Mouse (Mus musculus): ENCODE data around the gene Ccr8. TPM values are rescaled to one million over a fixed set of nuclear protein-coding genes. Genes with fewer than 3 reads are reported as not detected.

Ccr8 gene
- polyA plus RNA-seq, 1 experiment from 2014 or later: not detected

GRCm38 (mm10) chr9:120074516-120074915, 17.4 kb upstream of the Ccr8 start:
- no peak overlapping the region for H3K27ac ChIP-seq
- ATAC-seq (ENCODE audit: low FRiP score, low read depth): no peak
- no peaks in the 10 kb centered on the region for H3K9me3 ChIP-seq
- 89% methylated on average over 7 of the region's 7 CpGs for WGBS
- no peak overlapping the region for H3K9ac ChIP-seq
- no peaks in the 10 kb centered on the region for H3K36me3 ChIP-seq
- H3K27me3 ChIP-seq (replicated peaks): no peaks in the 10 kb centered on the region
- no peak overlapping the region for H3K4me3 ChIP-seq
- H3K4me2 ChIP-seq (replicated peaks): no peak overlapping the region
- no peaks in the 10 kb centered on the region for H3K4me1 ChIP-seq

- H3K9ac ChIP-seq: no peak overlapping the region
- no peak for ATAC-seq (ENCODE audit: low FRiP score, low read depth)
- WGBS: 79% methylated on average over 3 of the region's 3 CpGs
- H3K4me2 ChIP-seq (replicated peaks): no peak overlapping the region
- H3K4me1 ChIP-seq: no peaks in the 10 kb centered on the region
- H3K27ac ChIP-seq: no peak overlapping the region
- H3K9me3 ChIP-seq: no peaks in the 10 kb centered on the region
- H3K27me3 ChIP-seq (replicated peaks): no peaks in the 10 kb centered on the region
- no peaks in the 10 kb centered on the region for H3K36me3 ChIP-seq
- H3K4me3 ChIP-seq: no peak overlapping the region
Measured at GRCm38 (mm10) chr9:120078241-120078640, 13.7 kb upstream of the Ccr8 start.

GRCm38 (mm10) chr9:120079901-120080300, 12.0 kb upstream of the Ccr8 start:
- no peaks in the 10 kb centered on the region for H3K9me3 ChIP-seq
- no peak for ATAC-seq (ENCODE audit: low FRiP score, low read depth)
- 83% methylated on average over 7 of the region's 7 CpGs for WGBS
- no peaks in the 10 kb centered on the region for H3K36me3 ChIP-seq
- no peaks in the 10 kb centered on the region for H3K4me1 ChIP-seq
- H3K9ac ChIP-seq: no peak overlapping the region
- H3K4me3 ChIP-seq: no peak overlapping the region
- no peak overlapping the region for H3K4me2 ChIP-seq (replicated peaks)
- no peaks in the 10 kb centered on the region for H3K27me3 ChIP-seq (replicated peaks)
- no peak overlapping the region for H3K27ac ChIP-seq

GRCm38 (mm10) chr9:120080546-120081108, 11.3 kb upstream of the Ccr8 start:
- H3K4me3 ChIP-seq: no peak overlapping the region
- H3K4me2 ChIP-seq (replicated peaks): no peak overlapping the region
- H3K27ac ChIP-seq: no peak overlapping the region
- H3K27me3 ChIP-seq (replicated peaks): no peaks in the 10 kb centered on the region
- H3K36me3 ChIP-seq: no peaks in the 10 kb centered on the region
- H3K4me1 ChIP-seq: no peaks in the 10 kb centered on the region
- ATAC-seq (ENCODE audit: low FRiP score, low read depth): no peak
- no peak overlapping the region for H3K9ac ChIP-seq
- 78% methylated on average over 8 of the region's 8 CpGs for WGBS
- H3K9me3 ChIP-seq: no peaks in the 10 kb centered on the region

GRCm38 (mm10) chr9:120081247-120081646, 10.7 kb upstream of the Ccr8 start:
- Histone ChIP-seq H3K9ac (no peak overlapping the region), H3K27ac (no peak overlapping the region), H3K4me1 (no peaks in the 10 kb centered on the region), H3K4me3 (no peak overlapping the region), H3K36me3 (no peaks in the 10 kb centered on the region), H3K27me3 (replicated peaks) (no peaks in the 10 kb centered on the region), H3K4me2 (replicated peaks) (no peak overlapping the region), H3K9me3 (no peaks in the 10 kb centered on the region)
- no peak for ATAC-seq (ENCODE audit: low FRiP score, low read depth)
- 81% methylated on average over 6 of the region's 6 CpGs for WGBS

- Histone ChIP-seq H3K36me3 (no peaks in the 10 kb centered on the region), H3K27ac (no peak overlapping the region), H3K27me3 (replicated peaks) (no peaks in the 10 kb centered on the region), H3K9ac (no peak overlapping the region), H3K4me3 (no peak overlapping the region), H3K4me1 (no peaks in the 10 kb centered on the region), H3K9me3 (no peaks in the 10 kb centered on the region), H3K4me2 (replicated peaks) (no peak overlapping the region)
- no peak for ATAC-seq (ENCODE audit: low FRiP score, low read depth)
- WGBS: 87% methylated on average over 5 of the region's 5 CpGs
Measured at GRCm38 (mm10) chr9:120081967-120082366, 9.9 kb upstream of the Ccr8 start.

- Histone ChIP-seq H3K9me3 (no peaks in the 10 kb centered on the region), H3K27me3 (replicated peaks) (no peaks in the 10 kb centered on the region), H3K36me3 (no peaks in the 10 kb centered on the region), H3K27ac (no peak overlapping the region), H3K9ac (no peak overlapping the region), H3K4me1 (no peaks in the 10 kb centered on the region), H3K4me3 (no peak overlapping the region), H3K4me2 (replicated peaks) (no peak overlapping the region)
- WGBS: 64% methylated on average over 4 of the region's 4 CpGs
- ATAC-seq (ENCODE audit: low FRiP score, low read depth): no peak
Measured at GRCm38 (mm10) chr9:120082691-120083090, 9.2 kb upstream of the Ccr8 start.

GRCm38 (mm10) chr9:120083158-120083894, 8.6 kb upstream of the Ccr8 start:
- H3K4me1 ChIP-seq: no peaks in the 10 kb centered on the region
- H3K27me3 ChIP-seq (replicated peaks): no peaks in the 10 kb centered on the region
- H3K9ac ChIP-seq: no peak overlapping the region
- ATAC-seq (ENCODE audit: low FRiP score, low read depth): no peak
- H3K9me3 ChIP-seq: no peaks in the 10 kb centered on the region
- H3K4me3 ChIP-seq: no peak overlapping the region
- H3K36me3 ChIP-seq: no peaks in the 10 kb centered on the region
- H3K27ac ChIP-seq: no peak overlapping the region
- 84% methylated on average over 18 of the region's 18 CpGs for WGBS
- H3K4me2 ChIP-seq (replicated peaks): no peak overlapping the region

- no peak overlapping the region for H3K4me2 ChIP-seq (replicated peaks)
- H3K9me3 ChIP-seq: no peaks in the 10 kb centered on the region
- H3K4me3 ChIP-seq: no peak overlapping the region
- H3K27ac ChIP-seq: no peak overlapping the region
- WGBS: 93% methylated on average over 9 of the region's 9 CpGs
- H3K9ac ChIP-seq: no peak overlapping the region
- no peaks in the 10 kb centered on the region for H3K4me1 ChIP-seq
- ATAC-seq (ENCODE audit: low FRiP score, low read depth): no peak
- H3K36me3 ChIP-seq: no peaks in the 10 kb centered on the region
- no peaks in the 10 kb centered on the region for H3K27me3 ChIP-seq (replicated peaks)
Measured at GRCm38 (mm10) chr9:120084406-120084805, 7.5 kb upstream of the Ccr8 start.

GRCm38 (mm10) chr9:120089125-120089524, 2.8 kb upstream of the Ccr8 start:
- Histone ChIP-seq H3K4me2 (replicated peaks) (no peak overlapping the region), H3K27ac (no peak overlapping the region), H3K4me3 (no peak overlapping the region), H3K4me1 (no peaks in the 10 kb centered on the region), H3K27me3 (replicated peaks) (no peaks in the 10 kb centered on the region), H3K9me3 (no peaks in the 10 kb centered on the region), H3K36me3 (no peaks in the 10 kb centered on the region), H3K9ac (no peak overlapping the region)
- no peak for ATAC-seq (ENCODE audit: low FRiP score, low read depth)
- 87% methylated on average over 7 of the region's 7 CpGs for WGBS

GRCm38 (mm10) chr9:120091086-120091485, 828 bp upstream of the Ccr8 start:
- H3K9ac ChIP-seq: no peak overlapping the region
- no peak overlapping the region for H3K4me3 ChIP-seq
- no peak for ATAC-seq (ENCODE audit: low FRiP score, low read depth)
- no peak overlapping the region for H3K4me2 ChIP-seq (replicated peaks)
- WGBS: 88% methylated on average over 10 of the region's 10 CpGs
- no peaks in the 10 kb centered on the region for H3K4me1 ChIP-seq
- no peaks in the 10 kb centered on the region for H3K9me3 ChIP-seq
- no peaks in the 10 kb centered on the region for H3K36me3 ChIP-seq
- no peak overlapping the region for H3K27ac ChIP-seq
- H3K27me3 ChIP-seq (replicated peaks): no peaks in the 10 kb centered on the region

GRCm38 (mm10) chr9:120093701-120094100, 1.8 kb downstream of the Ccr8 start:
- Histone ChIP-seq H3K9me3 (no peaks in the 10 kb centered on the region), H3K9ac (no peak overlapping the region), H3K4me3 (no peak overlapping the region), H3K4me2 (replicated peaks) (no peak overlapping the region), H3K36me3 (no peaks in the 10 kb centered on the region), H3K27me3 (replicated peaks) (no peaks in the 10 kb centered on the region), H3K4me1 (no peaks in the 10 kb centered on the region), H3K27ac (no peak overlapping the region)
- no peak for ATAC-seq (ENCODE audit: low FRiP score, low read depth)
- 90% methylated on average over 13 of the region's 13 CpGs for WGBS

- H3K4me3 ChIP-seq: no peak overlapping the region
- H3K27me3 ChIP-seq (replicated peaks): no peaks in the 10 kb centered on the region
- no peak overlapping the region for H3K9ac ChIP-seq
- ATAC-seq (ENCODE audit: low FRiP score, low read depth): no peak
- no peaks in the 10 kb centered on the region for H3K4me1 ChIP-seq
- H3K27ac ChIP-seq: no peak overlapping the region
- H3K36me3 ChIP-seq: no peaks in the 10 kb centered on the region
- H3K9me3 ChIP-seq: no peaks in the 10 kb centered on the region
- WGBS: 79% methylated on average over 7 of the region's 7 CpGs
- H3K4me2 ChIP-seq (replicated peaks): no peak overlapping the region
Measured at GRCm38 (mm10) chr9:120095886-120096285, 4.0 kb downstream of the Ccr8 start.

All from neural tube, embryonic 12.5 days (tissue).